Mouse (Mus musculus): ENCODE data around the gene Cacna1d. TPM values are rescaled to one million over a fixed set of nuclear protein-coding genes. Genes with fewer than 3 reads are reported as not detected.

The Cacna1d gene
- polyA plus RNA-seq, 1 experiment from 2014 or later = 13.5 TPM

GRCm38 (mm10) chr14:30340140-30340539 lies 151.1 kb downstream of the Cacna1d start:
- no peak for DNase-seq (ENCODE audit: low spot score)
- 74% methylated on average over 3 of the region's 3 CpGs for WGBS
- H3K27ac ChIP-seq = no peak overlapping the region
- no peaks in the 10 kb centered on the region for H3K4me1 ChIP-seq (replicated peaks; ENCODE audit: control insufficient read depth, insufficient read depth, low read length)
- H3K9me3 ChIP-seq (ENCODE audit: control insufficient read depth, low read length) = no peaks in the 10 kb centered on the region
- no peak overlapping the region for H3K9ac ChIP-seq
- no peak overlapping the region for H3K4me2 ChIP-seq (replicated peaks)
- ATAC-seq (ENCODE audit: low FRiP score) = no peak
- H3K27me3 ChIP-seq (ENCODE audit: control insufficient read depth, insufficient read depth, low read length) = no peaks in the 10 kb centered on the region
- H3K36me3 ChIP-seq (replicated peaks; ENCODE audit: control insufficient read depth, insufficient read depth) = 0 out of 2 replicates have a peak, but pooled peaks cover 5% of the 10 kb centered on the region
- H3K4me3 ChIP-seq (replicated peaks; ENCODE audit: low read length) = no peak overlapping the region

- no peak for ATAC-seq (ENCODE audit: low FRiP score)
- 76% methylated on average over 1 of the region's 1 CpGs for WGBS
Observed at GRCm38 (mm10) chr14:30331856-30332255, 159.4 kb downstream of the Cacna1d start.

GRCm38 (mm10) chr14:30330416-30331181 lies 160.7 kb downstream of the Cacna1d start:
- 87% methylated on average over 17 of the region's 17 CpGs for WGBS
- Histone ChIP-seq H3K27ac (no peak overlapping the region), H3K4me2 (replicated peaks) (no peak overlapping the region), H3K4me1 (replicated peaks; ENCODE audit: control insufficient read depth, insufficient read depth, low read length) (no peaks in the 10 kb centered on the region), H3K9me3 (ENCODE audit: control insufficient read depth, low read length) (no peaks in the 10 kb centered on the region), H3K4me3 (replicated peaks; ENCODE audit: low read length) (no peak overlapping the region), H3K27me3 (ENCODE audit: control insufficient read depth, insufficient read depth, low read length) (no peaks in the 10 kb centered on the region), H3K36me3 (replicated peaks; ENCODE audit: control insufficient read depth, insufficient read depth) (no peaks in the 10 kb centered on the region), H3K9ac (no peak overlapping the region)
- ATAC-seq (ENCODE audit: low FRiP score) = no peak
- no peak for DNase-seq (ENCODE audit: low spot score)

More at GRCm38 (mm10) chr14:30331856-30332255, 159.4 kb downstream of the Cacna1d start:
- no peak for DNase-seq (ENCODE audit: low spot score)
- Histone ChIP-seq H3K9me3 (ENCODE audit: control insufficient read depth, low read length) (no peaks in the 10 kb centered on the region), H3K4me3 (replicated peaks; ENCODE audit: low read length) (no peak overlapping the region), H3K9ac (no peak overlapping the region), H3K4me2 (replicated peaks) (no peak overlapping the region), H3K27me3 (ENCODE audit: control insufficient read depth, insufficient read depth, low read length) (no peaks in the 10 kb centered on the region), H3K27ac (no peak overlapping the region), H3K36me3 (replicated peaks; ENCODE audit: control insufficient read depth, insufficient read depth) (no peaks in the 10 kb centered on the region), H3K4me1 (replicated peaks; ENCODE audit: control insufficient read depth, insufficient read depth, low read length) (no peaks in the 10 kb centered on the region)

- H3K27ac ChIP-seq = no peak overlapping the region
- H3K4me2 ChIP-seq (replicated peaks) = no peak overlapping the region
- no peak overlapping the region for H3K9ac ChIP-seq
- no peak overlapping the region for H3K4me3 ChIP-seq (replicated peaks; ENCODE audit: low read length)
- no peaks in the 10 kb centered on the region for H3K27me3 ChIP-seq (ENCODE audit: control insufficient read depth, insufficient read depth, low read length)
- no peaks in the 10 kb centered on the region for H3K4me1 ChIP-seq (replicated peaks; ENCODE audit: control insufficient read depth, insufficient read depth, low read length)
- no peaks in the 10 kb centered on the region for H3K36me3 ChIP-seq (replicated peaks; ENCODE audit: control insufficient read depth, insufficient read depth)
- no peaks in the 10 kb centered on the region for H3K9me3 ChIP-seq (ENCODE audit: control insufficient read depth, low read length)
- DNase-seq (ENCODE audit: low spot score) = no peak
- ATAC-seq (ENCODE audit: low FRiP score) = no peak
- 82% methylated on average over 11 of the region's 11 CpGs for WGBS
Observed at GRCm38 (mm10) chr14:30329109-30329508, 162.1 kb downstream of the Cacna1d start.

GRCm38 (mm10) chr14:30327452-30327851 lies 163.8 kb downstream of the Cacna1d start:
- WGBS = 66% methylated on average over 7 of the region's 7 CpGs
- H3K9ac ChIP-seq = no peak overlapping the region
- no peak for ATAC-seq (ENCODE audit: low FRiP score)
- H3K4me1 ChIP-seq (replicated peaks; ENCODE audit: control insufficient read depth, insufficient read depth, low read length) = no peaks in the 10 kb centered on the region
- H3K9me3 ChIP-seq (ENCODE audit: control insufficient read depth, low read length) = no peaks in the 10 kb centered on the region
- H3K36me3 ChIP-seq (replicated peaks; ENCODE audit: control insufficient read depth, insufficient read depth) = no peaks in the 10 kb centered on the region
- no peaks in the 10 kb centered on the region for H3K27me3 ChIP-seq (ENCODE audit: control insufficient read depth, insufficient read depth, low read length)
- no peak overlapping the region for H3K27ac ChIP-seq
- H3K4me3 ChIP-seq (replicated peaks; ENCODE audit: low read length) = no peak overlapping the region
- no peak for DNase-seq (ENCODE audit: low spot score)
- no peak overlapping the region for H3K4me2 ChIP-seq (replicated peaks)

- Histone ChIP-seq H3K4me1 (replicated peaks; ENCODE audit: control insufficient read depth, insufficient read depth, low read length) (no peaks in the 10 kb centered on the region), H3K4me2 (replicated peaks) (no peak overlapping the region), H3K9me3 (ENCODE audit: control insufficient read depth, low read length) (no peaks in the 10 kb centered on the region), H3K36me3 (replicated peaks; ENCODE audit: control insufficient read depth, insufficient read depth) (no peaks in the 10 kb centered on the region), H3K9ac (no peak overlapping the region), H3K27ac (no peak overlapping the region), H3K4me3 (replicated peaks; ENCODE audit: low read length) (no peak overlapping the region), H3K27me3 (ENCODE audit: control insufficient read depth, insufficient read depth, low read length) (no peaks in the 10 kb centered on the region)
- no peak for DNase-seq (ENCODE audit: low spot score)
- no peak for ATAC-seq (ENCODE audit: low FRiP score)
- WGBS = 45% methylated on average over 8 of the region's 8 CpGs
Observed at GRCm38 (mm10) chr14:30327051-30327450, 164.2 kb downstream of the Cacna1d start.

- Histone ChIP-seq H3K9me3 (ENCODE audit: control insufficient read depth, low read length) (no peaks in the 10 kb centered on the region), H3K4me3 (replicated peaks; ENCODE audit: low read length) (no peak overlapping the region), H3K4me2 (replicated peaks) (no peak overlapping the region), H3K36me3 (replicated peaks; ENCODE audit: control insufficient read depth, insufficient read depth) (no peaks in the 10 kb centered on the region), H3K27ac (no peak overlapping the region), H3K9ac (no peak overlapping the region), H3K27me3 (ENCODE audit: control insufficient read depth, insufficient read depth, low read length) (no peaks in the 10 kb centered on the region), H3K4me1 (replicated peaks; ENCODE audit: control insufficient read depth, insufficient read depth, low read length) (no peaks in the 10 kb centered on the region)
- WGBS = 77% methylated on average over 4 of the region's 4 CpGs
- no peak for DNase-seq (ENCODE audit: low spot score)
- no peak for ATAC-seq (ENCODE audit: low FRiP score)
Observed at GRCm38 (mm10) chr14:30326226-30326625, 165.0 kb downstream of the Cacna1d start.

GRCm38 (mm10) chr14:30324994-30325393 lies 166.3 kb downstream of the Cacna1d start:
- H3K27me3 ChIP-seq (ENCODE audit: control insufficient read depth, insufficient read depth, low read length) = no peaks in the 10 kb centered on the region
- WGBS = 93% methylated on average over 5 of the region's 5 CpGs
- H3K4me1 ChIP-seq (replicated peaks; ENCODE audit: control insufficient read depth, insufficient read depth, low read length) = no peaks in the 10 kb centered on the region
- no peak for DNase-seq (ENCODE audit: low spot score)
- no peak overlapping the region for H3K9ac ChIP-seq
- ATAC-seq (ENCODE audit: low FRiP score) = no peak
- no peak overlapping the region for H3K27ac ChIP-seq
- no peaks in the 10 kb centered on the region for H3K9me3 ChIP-seq (ENCODE audit: control insufficient read depth, low read length)
- H3K4me2 ChIP-seq (replicated peaks) = no peak overlapping the region
- no peak overlapping the region for H3K4me3 ChIP-seq (replicated peaks; ENCODE audit: low read length)
- no peaks in the 10 kb centered on the region for H3K36me3 ChIP-seq (replicated peaks; ENCODE audit: control insufficient read depth, insufficient read depth)

- ATAC-seq (ENCODE audit: low FRiP score) = no peak
- H3K9me3 ChIP-seq (ENCODE audit: control insufficient read depth, low read length) = no peaks in the 10 kb centered on the region
Observed at GRCm38 (mm10) chr14:30318715-30319437, 172.4 kb downstream of the Cacna1d start.

More at GRCm38 (mm10) chr14:30318715-30319437, 172.4 kb downstream of the Cacna1d start:
- H3K4me1 ChIP-seq (replicated peaks; ENCODE audit: control insufficient read depth, insufficient read depth, low read length) = no peaks in the 10 kb centered on the region
- H3K9ac ChIP-seq = no peak overlapping the region
- no peak overlapping the region for H3K27ac ChIP-seq
- DNase-seq (ENCODE audit: low spot score) = no peak
- H3K4me3 ChIP-seq (replicated peaks; ENCODE audit: low read length) = no peak overlapping the region
- no peak overlapping the region for H3K4me2 ChIP-seq (replicated peaks)
- no peaks in the 10 kb centered on the region for H3K36me3 ChIP-seq (replicated peaks; ENCODE audit: control insufficient read depth, insufficient read depth)
- WGBS = 89% methylated on average over 9 of the region's 9 CpGs
- H3K27me3 ChIP-seq (ENCODE audit: control insufficient read depth, insufficient read depth, low read length) = no peaks in the 10 kb centered on the region

Data from hindbrain, embryonic 14.5 days (tissue).